Mouse (Mus musculus) heart, adult 11 months (tissue): ENCODE data around the gene Glg1.
"Not testable (repeated sequence)": the region's sequence is repeated elsewhere in the genome, so short reads cannot be mapped to it uniquely, and the experiment has no call there.

Experiments
- DNase-seq: peaks from one replicate; pipeline ENCODE4 v3.0.0; 2022

Gene Glg1

DNA sequence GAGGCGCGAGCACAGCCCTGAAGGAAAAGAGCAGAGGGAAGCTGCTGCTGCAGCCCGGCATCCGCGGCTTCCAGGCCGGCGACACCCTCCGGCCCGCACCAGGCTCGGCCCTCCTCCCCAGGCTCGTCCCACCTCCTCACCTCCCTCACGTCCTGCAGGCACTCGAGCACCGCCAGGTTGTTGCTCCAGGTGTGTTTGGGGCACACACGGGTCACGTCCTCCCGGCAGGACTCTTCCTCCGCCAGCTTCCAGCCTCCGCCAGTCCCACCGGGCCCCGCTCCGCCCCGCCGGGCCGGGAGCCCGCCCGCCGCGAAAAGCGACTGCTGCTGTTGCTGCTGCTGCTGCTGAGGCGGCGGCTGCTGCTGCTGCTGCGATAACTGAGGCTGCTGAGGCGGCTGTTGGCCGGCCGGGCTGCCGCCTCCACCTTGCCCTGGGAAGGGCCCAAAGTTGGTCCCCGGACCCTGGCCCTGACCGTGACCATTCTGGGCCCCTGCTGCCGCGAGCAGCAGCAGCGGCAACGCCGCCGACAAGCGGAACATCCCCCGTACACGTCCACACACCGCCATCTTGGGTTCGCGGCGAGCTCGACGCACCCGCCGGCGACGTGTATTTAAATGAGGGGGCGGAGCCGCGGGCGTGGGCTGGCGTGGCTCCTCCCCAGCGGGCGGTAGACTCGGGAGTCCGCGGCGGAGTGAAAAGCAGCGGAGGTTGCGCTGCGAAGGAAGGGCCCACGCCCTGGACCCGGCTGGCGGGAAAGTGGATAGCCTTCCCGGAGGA lies at the start of gene Glg1:
Gene Glg1, minus strand, starts transcription at position 586 of the 777 bp plus-strand sequence.
- DNase-seq: peak; percentile 99

DNA sequence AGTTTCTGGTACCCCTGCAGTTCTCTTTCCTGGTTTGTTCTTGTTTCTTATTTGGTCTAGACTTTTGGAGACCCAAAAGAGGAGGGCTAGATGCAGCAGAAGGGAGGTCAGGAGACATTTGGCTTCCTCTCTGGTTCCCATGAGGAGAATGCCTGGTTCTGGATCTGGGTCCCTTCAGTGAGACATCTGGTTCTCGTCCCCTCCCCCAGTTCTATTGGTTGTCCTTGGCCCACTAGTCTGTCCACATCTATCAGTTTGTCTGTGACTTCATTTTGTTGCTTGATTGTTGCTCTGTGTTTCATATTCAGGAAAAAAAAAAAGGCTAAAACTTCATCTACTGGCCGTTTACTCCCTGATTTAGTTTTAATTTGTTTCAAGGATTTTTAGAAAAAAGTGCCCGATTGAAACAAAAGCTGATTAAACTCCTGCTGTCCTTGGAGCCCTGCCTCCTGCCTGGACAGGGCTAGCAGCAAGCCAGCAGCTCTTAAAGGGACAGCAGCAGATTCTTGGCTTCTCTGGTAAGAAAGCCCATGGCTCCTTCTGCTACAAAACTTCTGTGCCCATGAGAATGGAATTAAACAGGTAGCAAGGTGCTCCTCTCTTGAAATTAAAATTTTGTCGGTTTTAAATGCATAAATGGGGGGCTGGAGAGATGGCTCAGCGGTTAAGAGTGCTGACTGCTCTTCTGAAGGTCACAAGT lies 46.2 kb upstream of the Glg1 start:
- peak; percentile 88 for DNase-seq

DNA sequence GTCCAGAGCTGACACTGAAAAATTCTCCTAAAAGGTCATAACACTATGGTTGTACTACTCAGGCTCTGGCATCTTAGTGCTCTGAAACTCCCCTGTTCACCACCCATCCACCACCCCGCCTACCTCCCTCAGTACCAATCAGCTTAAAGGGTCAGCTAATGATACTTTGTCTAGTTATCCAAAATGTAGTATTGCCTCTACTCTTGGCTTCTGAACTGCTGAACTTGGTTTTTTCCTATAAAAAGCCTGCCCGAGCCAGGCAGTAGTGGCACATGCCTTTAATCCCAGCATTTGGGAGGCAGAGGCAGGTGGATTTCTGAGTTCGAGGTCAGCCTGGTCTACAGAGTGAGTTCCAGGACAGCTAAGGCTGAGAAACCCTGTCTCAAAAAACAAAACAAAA lies 45.3 kb upstream of the Glg1 start:
- DNase-seq: peak; percentile 74

DNA sequence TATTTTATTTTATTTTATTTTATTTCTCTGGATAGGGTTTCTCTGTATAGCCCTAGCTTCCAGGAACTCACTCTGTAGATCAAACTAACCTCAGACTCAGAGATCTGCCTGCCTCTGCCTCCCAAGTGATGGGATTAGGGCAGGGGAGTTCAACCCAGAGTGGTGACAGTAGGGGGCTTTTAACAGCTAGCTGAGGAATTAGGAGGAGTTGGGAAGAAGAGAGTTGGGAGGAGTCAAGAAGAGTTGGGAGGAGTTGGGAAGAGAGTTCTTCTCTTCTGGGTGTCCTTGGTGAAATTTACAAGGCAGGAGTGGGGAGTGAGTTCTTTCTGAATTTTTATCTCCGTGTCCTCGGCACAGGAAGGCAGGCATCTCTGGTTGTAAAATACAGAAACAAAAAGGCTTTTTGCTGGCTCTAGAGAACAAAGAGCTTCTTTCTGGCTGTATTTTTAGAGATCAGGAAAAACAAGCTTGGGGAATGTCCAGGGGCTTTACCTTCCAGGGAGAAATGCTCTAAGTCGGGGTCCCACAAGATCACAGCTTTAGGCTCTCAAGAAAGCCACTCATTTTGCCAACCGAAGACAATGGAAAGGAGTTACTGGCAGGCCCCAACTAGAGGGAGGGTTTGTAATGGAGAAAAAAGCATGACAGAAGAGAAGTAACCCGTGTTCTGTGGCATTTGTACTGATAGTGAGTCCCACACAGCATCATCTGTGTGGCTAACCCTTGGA lies 44.2 kb upstream of the Glg1 start:
- peak; percentile 55 for DNase-seq

DNA sequence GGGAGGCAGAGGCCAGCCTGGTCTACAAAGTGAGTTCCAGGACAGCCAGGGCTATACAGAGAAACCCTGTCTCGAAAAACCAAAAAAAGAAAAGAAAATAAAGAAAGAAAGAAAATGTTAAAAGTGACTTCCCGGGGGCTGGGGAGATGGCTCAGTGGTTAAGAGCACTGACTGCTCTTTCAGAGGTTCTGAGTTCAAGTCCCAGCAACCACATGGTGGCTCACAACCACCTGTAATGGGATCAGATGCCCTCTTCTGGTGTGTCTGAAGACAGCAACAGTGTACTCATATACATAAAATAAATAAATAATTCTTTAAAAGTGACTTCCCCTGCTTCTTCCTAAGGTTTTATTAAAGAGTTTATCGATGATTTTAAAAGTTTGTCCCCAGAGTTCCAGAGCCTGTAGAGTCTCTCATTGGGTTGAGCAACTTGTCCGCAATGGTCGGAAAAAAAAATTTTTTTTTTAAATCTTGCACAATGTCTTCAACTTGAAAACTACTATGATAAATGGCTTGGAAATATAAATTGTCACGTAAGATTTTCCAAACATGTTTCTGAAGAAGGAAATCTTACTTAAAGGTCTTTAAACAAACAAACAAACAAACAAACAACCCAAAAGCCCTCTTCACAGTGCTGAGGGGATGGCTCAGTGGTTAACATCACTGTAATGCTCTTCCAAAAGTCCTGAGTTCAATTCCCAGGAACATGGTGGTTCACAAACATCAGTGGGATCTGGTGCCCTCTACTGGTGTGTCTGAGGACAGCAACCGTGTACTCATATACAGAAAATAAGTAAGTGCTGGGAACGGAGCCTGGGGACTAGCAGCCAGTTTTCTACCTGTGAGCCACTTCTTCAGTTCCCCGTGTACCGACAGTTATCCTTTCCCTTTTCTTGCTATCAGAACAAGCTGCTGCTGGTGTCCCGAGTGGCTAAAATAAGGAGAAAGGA lies 41.9 kb upstream of the Glg1 start:
- DNase-seq: peak; percentile 87

DNA sequence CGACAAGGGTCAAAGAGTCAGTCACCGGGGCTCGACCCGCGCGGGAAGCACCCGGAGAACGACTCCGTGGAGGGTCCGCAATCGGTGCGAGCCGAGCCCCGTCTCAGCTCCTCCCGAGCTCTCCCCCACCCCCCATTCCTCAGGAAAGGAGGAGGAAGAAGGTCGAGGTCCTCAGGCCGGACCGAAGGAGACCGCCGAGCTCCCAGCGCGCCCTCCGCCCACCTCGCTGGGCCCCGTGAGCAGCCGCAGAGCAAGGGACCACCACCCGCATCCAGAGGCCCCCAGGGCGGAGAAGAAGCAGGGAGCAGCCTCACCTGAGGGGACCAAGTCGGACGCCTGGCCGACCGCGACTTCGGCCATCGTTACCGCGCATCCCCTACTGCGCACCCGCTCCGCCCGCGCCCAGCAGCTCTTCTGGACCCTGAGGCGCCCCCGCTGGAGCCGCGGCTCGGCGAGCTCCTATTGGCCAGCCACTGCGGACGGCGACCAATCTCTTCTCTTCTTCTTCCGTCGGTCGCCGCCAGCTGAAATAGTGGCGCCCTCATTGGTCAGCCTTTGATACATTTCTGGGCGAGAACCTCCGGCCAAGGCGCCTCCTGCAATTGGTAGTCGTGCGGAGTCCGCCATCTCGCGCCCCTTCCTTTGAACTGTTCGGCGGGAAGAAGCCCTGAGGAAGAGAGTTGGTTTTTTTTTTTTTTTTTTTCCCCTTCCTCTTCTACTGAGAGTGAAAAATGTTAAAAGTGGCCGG lies 41.0 kb upstream of the Glg1 start, which contains the start of gene Rfwd3:
Gene Rfwd3, minus strand, starts transcription at position 402 of the 748 bp plus-strand sequence.
- DNase-seq: peak; percentile 100

DNA sequence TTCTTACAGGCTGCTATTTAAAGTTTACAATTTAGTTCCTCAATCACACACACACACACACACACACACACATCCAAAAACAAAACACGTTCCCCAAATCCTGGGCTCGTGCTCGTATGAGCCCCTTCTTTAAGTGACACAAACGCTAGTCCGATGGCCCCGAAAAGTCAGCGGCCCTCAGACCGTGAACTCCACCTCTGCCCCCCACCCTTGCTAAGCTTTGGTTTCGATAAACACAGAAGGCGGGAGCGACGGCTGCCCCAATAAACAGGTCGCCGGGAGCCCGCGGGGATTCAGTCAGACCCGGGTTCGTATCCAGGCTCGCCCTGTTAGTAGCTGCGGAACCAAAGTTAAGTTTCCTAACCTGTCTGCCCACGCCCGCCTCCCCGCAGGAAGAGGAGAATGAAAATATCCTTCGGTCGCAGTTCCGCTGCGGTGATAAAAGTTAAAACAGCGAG lies 40.4 kb upstream of the Glg1 start:
- DNase-seq: peak; percentile 94

DNA sequence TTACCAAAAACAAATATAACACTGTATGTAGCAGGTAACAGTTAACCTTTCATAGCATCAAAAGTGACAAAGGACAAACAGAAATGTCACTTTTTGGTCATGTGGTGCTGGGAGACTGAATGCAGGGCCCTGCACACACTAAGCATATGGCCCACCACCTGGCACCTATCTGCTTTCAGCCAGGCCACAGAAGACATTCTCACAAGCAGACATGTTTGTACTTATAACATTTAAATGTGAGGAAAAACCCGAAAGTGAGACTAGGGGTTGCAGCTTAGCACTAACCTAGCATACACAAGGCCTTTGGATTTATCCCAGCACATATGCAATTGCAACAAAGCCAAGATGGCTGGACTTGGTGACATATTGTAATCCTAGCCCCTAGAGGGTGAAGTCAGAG lies 39.0 kb upstream of the Glg1 start:
- no peak for DNase-seq

DNA sequence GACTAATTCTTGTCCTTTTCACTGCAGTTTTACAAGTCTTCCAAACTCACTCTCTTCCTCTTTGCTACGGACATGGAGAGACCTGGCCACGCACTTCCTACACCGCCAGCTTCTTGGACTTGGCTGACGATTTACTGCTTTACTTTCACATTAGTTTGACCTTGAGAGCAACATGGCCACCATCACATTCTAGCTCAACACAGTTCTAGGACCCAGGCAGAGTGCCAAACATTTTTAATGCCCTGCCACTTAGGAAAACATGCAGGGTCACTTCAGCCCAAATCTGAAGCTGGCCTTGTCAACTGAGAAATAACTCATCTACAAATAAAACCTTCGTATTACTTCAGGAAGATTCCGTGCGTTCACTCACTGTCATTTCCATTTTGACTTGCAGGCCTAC lies 32.7 kb upstream of the Glg1 start:
- peak; percentile 89 for DNase-seq

DNA sequence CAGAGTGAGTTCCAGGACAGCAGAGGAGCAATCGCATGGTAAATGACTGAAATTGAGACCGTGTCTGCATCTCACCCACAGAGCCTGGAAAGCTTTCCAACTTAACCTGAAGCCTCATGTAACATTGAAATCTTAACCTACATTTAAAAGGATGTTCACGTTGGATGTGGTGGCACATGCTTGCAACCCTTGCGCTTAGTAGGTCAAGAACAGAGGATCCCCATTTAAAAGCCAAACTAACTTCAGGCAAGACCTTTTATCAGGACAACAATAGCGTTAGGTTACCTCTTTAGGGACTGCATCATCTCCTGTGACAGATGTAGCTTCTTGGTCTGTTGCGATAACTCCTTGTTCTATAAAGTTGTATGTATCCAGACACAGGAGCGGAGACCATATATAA lies 31.6 kb upstream of the Glg1 start:
- DNase-seq: no peak

DNA sequence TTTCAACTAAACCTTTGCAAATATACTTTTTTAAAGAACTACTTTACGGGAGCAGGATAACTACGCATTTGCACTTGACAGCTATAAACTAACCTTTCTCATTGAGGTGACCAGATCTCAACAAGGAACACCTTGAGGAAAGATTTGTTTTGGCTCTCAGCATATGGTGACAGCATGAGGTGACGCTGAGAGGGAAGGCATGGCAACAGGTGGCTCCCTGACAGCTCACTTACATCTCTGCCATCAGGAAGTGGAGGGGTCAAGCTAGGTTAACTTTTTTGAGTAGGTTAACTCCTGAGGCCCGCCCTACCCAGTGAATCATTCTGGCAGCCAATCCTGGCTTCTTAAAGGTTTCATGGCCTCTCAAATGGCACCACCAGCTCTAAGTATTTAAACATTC lies 26.6 kb upstream of the Glg1 start:
- no peak for DNase-seq

DNA sequence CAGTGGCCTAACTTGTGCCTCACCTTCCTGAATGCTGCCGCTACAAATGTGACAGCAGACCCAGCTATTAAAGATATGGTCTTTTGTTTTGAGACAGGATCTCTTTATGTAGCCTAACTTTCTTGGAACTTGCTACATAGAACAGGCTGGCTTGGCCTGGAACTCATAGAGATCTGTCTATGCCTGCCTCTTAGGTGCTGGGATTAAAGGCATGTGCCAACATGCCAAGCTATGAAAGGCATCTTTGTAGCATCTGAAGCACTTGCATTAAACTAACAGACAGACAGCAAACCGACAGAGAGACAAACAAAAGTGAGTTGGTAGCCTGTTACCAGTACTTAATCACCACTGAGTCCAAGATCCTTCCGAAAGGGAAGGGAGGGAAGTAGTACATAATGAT lies 23.1 kb upstream of the Glg1 start:
- no peak for DNase-seq

DNA sequence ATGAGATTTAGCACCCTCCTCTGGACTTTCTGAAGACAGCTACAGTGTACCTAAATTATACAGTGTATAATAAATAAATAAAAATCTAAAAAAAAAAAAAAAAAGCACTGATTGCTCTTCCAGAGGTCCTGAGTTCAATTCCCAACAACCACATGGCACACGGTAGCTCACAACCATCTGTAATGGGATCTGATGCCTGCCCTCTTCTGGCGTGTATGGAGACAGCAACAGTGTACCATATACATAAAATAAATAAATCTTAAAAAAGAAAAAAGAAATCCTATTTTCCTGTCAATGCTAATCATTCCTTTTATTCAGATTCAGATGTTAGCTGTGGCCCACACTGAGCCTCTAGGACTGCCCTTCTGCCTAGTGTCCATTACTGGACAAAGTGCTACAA lies 9.3 kb upstream of the Glg1 start:
- DNase-seq: no peak

DNA sequence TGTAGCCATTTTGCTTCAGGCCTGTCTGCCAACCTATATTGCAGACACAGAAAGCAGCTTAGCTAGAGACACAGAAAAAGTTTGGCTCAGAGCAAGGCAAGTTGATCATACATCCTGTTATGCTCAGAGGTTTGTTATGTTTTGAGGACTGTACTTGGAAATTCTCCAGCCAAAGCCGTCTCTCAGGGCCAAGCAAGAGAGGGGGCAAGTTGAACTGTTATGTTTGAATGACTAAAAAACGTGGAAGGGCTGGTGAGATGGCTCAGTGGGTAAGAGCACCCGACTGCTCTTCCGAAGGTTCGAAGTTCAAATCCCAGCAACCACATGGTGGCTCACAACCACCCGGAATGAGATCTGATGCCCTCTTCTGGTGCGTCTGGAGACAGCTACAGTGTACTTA lies 7.1 kb upstream of the Glg1 start:
- not testable (repeated sequence) for DNase-seq

DNA sequence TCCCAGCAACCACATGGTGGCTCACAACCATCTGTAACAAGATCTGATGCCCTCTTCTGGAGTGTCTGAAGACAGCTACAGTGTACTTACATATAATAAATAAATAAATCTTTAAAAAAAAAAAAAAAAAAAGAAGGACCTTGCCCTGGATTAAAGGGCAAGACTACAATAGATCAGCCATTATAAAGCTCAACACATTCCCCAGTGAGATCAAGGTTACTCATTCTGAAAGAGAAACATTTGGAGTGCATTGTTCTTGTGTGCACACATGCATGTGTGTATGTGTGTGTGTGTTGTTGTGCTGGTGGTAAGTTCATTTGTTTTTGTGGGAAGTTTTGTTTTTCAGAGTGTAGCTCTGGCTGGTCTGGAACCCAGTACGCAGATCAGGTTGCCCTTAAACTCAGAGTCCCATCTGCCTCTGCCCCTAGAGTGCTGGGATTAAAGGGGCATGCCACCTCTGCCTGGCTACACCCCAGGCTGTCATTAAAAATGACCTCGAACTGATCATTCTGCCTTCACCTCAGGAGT lies 5.7 kb upstream of the Glg1 start:
- no peak for DNase-seq

DNA sequence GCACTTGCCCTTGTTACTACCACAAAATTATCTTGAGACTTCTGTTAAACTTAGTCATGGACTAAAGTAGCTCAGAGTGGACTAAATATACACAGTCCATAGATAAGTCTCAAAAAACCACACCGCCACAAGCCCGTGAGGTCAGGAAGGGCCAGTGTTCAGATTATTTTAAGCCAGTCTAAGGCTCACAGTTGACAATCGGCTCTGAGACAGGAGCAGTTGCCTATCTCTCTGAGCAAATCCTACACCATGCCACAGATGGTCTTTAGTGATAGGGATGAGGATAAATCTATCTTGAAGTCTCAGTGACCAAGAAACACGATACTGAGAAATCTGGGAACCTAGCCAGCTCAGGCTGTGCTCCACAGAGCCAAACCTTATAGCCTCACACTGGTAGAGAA lies 3.0 kb upstream of the Glg1 start:
- DNase-seq: peak; percentile 90

DNA sequence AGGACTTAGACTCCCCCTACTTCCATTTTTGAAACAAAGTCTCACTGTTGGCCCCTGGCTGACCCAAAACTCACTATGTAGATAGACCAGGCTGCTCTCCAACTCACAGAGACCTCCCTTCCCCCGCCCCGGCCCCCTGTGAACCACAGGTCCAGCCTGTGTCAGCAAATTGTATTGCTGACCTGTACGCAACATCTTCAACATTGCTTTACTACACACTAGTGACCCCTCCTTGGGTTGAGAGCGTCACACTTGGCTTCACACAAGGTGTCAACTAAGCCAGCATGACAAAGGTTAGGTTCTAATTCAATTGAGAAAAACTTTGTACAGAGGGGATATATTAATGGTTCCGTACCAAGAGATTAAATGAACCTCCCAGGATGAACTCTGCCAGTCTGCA lies 1.2 kb upstream of the Glg1 start:
- DNase-seq: no peak

DNA sequence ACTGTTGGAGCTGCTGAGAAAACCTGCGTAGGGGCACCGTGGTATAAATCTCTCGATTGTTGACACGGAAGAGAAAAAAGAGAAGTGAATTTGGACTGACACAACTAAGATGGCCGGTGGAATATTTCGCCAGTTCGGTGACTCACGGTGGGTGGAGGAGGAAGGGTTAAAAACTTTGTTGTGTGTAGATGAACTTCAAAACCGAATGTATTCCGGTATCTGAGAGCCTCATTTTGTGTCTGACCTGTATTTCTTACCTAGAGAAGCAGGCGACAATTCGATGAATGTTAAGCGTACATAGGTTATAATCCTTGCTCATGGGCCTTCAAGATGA lies 359 bp upstream of the Glg1 start:
- DNase-seq: no peak

DNA sequence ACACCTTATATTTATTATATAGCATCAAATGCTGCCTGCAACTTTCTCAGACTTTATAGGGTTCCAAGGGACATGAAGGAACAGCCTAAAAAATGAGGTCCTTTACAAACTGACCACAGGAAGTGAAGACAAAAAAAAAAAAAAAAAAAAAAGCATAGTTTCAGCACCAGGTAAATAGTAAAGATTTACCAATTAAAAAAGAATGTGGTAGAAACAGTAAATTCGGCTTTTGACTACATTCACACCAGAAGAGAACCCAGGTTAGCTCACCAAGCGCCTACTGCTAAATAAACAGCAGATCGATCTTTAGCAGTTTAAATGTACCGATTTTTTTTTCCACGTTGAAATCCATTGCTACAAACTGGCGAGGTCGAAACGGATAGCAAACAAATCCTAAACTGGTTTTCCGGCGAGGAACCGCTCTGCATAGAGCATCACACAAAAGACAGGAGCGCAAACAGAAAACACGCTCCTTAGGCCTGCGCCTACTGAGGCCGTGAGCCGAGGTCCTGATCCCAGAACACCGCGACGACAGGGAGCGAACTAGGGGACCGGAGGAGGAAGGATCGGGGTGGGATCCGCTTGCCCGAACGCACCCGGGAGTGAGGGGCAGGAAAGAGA lies 896 bp downstream of the Glg1 start:
- DNase-seq: no peak

DNA sequence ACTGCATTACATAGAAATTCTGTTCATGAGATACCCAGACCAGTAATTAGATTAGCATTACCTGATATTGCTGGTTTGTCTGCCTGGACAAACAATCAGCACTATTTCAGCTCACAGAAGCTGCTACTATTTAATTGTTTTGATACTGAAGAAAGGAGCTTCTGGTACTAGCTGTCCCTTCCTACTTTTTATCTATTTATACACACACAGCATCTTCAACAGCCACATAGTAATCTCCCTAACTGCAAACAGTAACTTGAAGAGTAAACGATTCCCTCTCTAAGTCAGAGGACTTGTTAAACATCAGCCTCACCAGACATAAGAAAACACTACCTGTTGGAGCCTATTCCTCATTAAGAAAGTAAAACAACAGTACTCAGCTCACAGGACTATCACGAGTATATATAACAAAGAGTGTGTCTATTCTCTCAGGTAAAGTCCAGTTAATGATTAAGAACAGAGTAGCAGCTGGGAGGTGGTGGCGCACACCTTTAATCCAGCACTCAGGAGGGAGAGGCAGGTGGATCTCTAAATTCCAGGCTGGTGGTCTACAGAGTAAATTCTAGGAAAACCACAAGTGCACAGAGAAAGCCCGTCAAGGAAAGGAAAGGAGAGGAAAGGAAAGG lies 6.4 kb downstream of the Glg1 start:
- DNase-seq: no peak

DNA sequence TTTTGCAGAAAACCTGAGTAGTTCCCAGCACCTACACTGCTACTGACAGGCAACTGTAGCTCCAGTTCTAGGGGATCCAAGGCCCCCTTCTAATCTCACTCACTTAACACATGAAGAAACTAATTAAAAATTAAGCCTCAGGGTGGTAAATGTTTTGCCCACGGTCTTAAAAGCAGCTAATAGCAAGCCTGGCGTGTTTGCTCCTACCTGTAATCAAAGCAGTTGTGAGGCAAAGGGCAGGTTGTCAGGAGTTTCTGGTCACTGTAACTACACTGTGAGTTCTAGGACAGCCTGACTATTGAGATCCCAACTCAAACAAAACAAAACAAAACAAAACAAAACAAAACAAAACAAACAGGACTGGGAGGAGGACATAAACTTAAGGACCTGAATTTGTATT lies 8.9 kb downstream of the Glg1 start:
- DNase-seq: no peak
